Mouse (Mus musculus) liver, postnatal 0 days (tissue): Measurements from ENCODE around the gene Aig1.

ENCODE experiments used
- CTCF ChIP-seq: sonication (generic); IDR thresholded peaks from 2 replicates; pipeline ENCODE4 v1.5.1; 2016; ENCODE audit warnings: antibody characterized with exemption, low read depth
- EP300 ChIP-seq: IDR thresholded peaks from 2 replicates; pipeline ENCODE4 v1.6.1; 2016; ENCODE audit warnings: antibody characterized with exemption, low read depth, mild to moderate bottlenecking

DNA sequence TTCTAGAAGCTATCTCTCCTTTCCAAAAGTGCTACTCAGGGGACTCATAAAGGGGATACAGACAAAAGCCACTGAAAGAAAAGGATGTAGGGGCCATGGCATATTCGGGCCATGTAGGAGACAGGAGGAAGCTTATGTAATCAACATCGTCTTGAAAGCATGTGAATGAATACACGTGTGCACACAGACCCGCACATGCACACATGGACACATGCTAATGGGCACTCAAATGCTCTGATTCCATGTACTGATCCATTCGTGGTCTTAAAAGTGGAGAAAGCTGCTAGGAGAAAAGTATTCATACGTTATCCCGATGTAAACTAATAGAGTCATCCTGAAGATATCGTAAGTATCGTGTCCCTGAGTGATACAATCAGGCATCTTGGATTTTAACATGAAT is 36.8 kb upstream of the Aig1 start:
- TF ChIP-seq CTCF (no peak), EP300 (no peak)
